Mouse (Mus musculus) midbrain, embryonic 12.5 days (tissue): Measurements from ENCODE around the gene Lmbrd1. TPM values are rescaled to one million over a fixed set of nuclear protein-coding genes. Genes with fewer than 3 reads are reported as not detected.
A peak's percentile ranks its signal among the peaks of the same experiment; 100 is the strongest.

Experiments used
- ATAC-seq: fragments of 200-750 bp; cut with Nextera tagmentation; 2 replicates; pipeline ENCODE4 v1.8.0; 2017; ENCODE audit warnings: low read depth, moderate TSS enrichment, moderate library complexity; ENCODE audit not compliant: low FRiP score
- H3K27ac ChIP-seq: fragments of 300-500 bp; sonication (generic); replicated peaks from 2 replicates; pipeline ENCODE4 v1.5.1; 2016; ENCODE audit warnings: mild to moderate bottlenecking
- H3K27me3 ChIP-seq: fragments of 300-500 bp; sonication (generic); 2 replicates; pipeline ENCODE4 v1.6.1; 2016; ENCODE audit warnings: mild to moderate bottlenecking
- H3K36me3 ChIP-seq: fragments of 300-500 bp; sonication (generic); 2 replicates; pipeline ENCODE4 v1.6.1; 2016
- H3K4me1 ChIP-seq: fragments of 300-500 bp; sonication (generic); 2 replicates; pipeline ENCODE4 v1.6.1; 2016
- H3K4me2 ChIP-seq: fragments of 300-500 bp; sonication (generic); replicated peaks from 2 replicates; pipeline ENCODE4 v1.6.1; 2016; ENCODE audit warnings: mild to moderate bottlenecking, moderate library complexity
- H3K4me3 ChIP-seq: fragments of 300-500 bp; sonication (generic); 2 replicates; pipeline ENCODE4 v1.5.1; 2016; ENCODE audit warnings: mild to moderate bottlenecking
- H3K9ac ChIP-seq: fragments of 300-500 bp; sonication (generic); replicated peaks from 2 replicates; pipeline ENCODE4 v1.6.1; 2016; ENCODE audit warnings: mild to moderate bottlenecking, moderate library complexity
- H3K9me3 ChIP-seq: fragments of 300-500 bp; sonication (generic); 2 replicates; pipeline ENCODE4 v1.6.1; 2016; ENCODE audit warnings: mild to moderate bottlenecking
- WGBS: fragments of 180-500 bp; shearing (Covaris S2); methylation state at CpG from one replicate; pipeline ENCODE4 v1.1.7; 2016; 5-methylcytosine and 5-hydroxymethylcytosine counted together
- polyA plus RNA-seq: library from polyadenylated mRNA; unstranded; fragments of >200 nt; fragmentation: Nextera tagmentation; extraction: Ambion mirVana; gene quantifications from 2 replicates; pipeline ENCODE4 v1.2.1, GENCODE M21; 2016

Lmbrd1 gene
- polyA plus RNA-seq, 1 experiment from 2014 or later, result 33.4 TPM

- no peaks in the 10 kb centered on the region for H3K27me3 ChIP-seq
- WGBS, result 80% methylated on average over 1 of the region's 1 CpGs
- no peak overlapping the region for H3K4me3 ChIP-seq
- peaks cover 9% of the 10 kb centered on the region for H3K36me3 ChIP-seq
- peaks cover 7% of the 10 kb centered on the region for H3K4me1 ChIP-seq
- H3K4me2 ChIP-seq, result no peak overlapping the region
- ATAC-seq, result peak; percentile 97
- H3K27ac ChIP-seq, result no peak overlapping the region
- H3K9me3 ChIP-seq, result no peaks in the 10 kb centered on the region
- no peak overlapping the region for H3K9ac ChIP-seq
These were observed 5.5 kb downstream of the Lmbrd1 start for GRCm38 (mm10) chr1:24683947-24684346.

DNA sequence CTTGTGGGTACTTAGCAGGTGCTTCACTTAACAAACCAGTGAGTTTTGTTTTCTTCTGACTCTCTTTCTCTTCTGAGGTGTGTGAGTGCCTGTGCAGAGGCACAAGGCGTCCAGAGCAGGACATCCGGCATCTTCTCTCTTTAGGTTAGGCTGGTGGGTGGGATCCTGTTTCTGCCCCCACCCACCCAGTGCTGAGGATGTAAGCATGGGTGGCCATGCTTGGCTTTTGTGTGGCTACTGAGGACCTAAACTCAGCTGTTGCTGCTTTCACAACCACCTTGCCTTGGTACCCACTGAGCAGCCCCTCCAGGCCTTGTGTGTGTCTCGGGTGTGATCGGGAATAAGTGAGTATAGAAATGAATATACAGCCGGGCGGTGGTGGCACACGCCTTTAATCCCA, 7.2 kb downstream of the Lmbrd1 start:
- Histone ChIP-seq H3K9ac (no peak overlapping the region), H3K9me3 (no peaks in the 10 kb centered on the region), H3K4me1 (no peaks in the 10 kb centered on the region), H3K27me3 (no peaks in the 10 kb centered on the region), H3K27ac (no peak overlapping the region), H3K4me3 (no peak overlapping the region), H3K36me3 (peaks cover 9% of the 10 kb centered on the region), H3K4me2 (no peak overlapping the region)
- 92% methylated on average over 7 of the region's 7 CpGs for WGBS
- ATAC-seq, result no peak

- Histone ChIP-seq H3K4me3 (no peak overlapping the region), H3K4me2 (no peak overlapping the region), H3K27ac (no peak overlapping the region), H3K4me1 (no peaks in the 10 kb centered on the region), H3K9me3 (no peaks in the 10 kb centered on the region), H3K27me3 (no peaks in the 10 kb centered on the region), H3K36me3 (peaks cover 9% of the 10 kb centered on the region), H3K9ac (no peak overlapping the region)
- ATAC-seq, result no peak
- WGBS, result 93% methylated on average over 4 of the region's 4 CpGs
These were observed 8.0 kb downstream of the Lmbrd1 start for GRCm38 (mm10) chr1:24686235-24687021.

GRCm38 (mm10) chr1:24697677-24698076, 19.2 kb downstream of the Lmbrd1 start:
- Histone ChIP-seq H3K27ac (no peak overlapping the region), H3K4me2 (no peak overlapping the region), H3K4me3 (no peak overlapping the region), H3K36me3 (peaks cover 6% of the 10 kb centered on the region), H3K9ac (no peak overlapping the region), H3K9me3 (no peaks in the 10 kb centered on the region), H3K27me3 (no peaks in the 10 kb centered on the region), H3K4me1 (0 out of 2 replicates have a peak, but pooled peaks cover 4% of the 10 kb centered on the region)
- no peak for ATAC-seq
- WGBS, result 89% methylated on average over 3 of the region's 3 CpGs

- Histone ChIP-seq H3K9me3 (no peaks in the 10 kb centered on the region), H3K4me1 (0 out of 2 replicates have a peak, but pooled peaks cover 4% of the 10 kb centered on the region), H3K4me3 (no peak overlapping the region), H3K27ac (no peak overlapping the region), H3K9ac (no peak overlapping the region), H3K27me3 (no peaks in the 10 kb centered on the region), H3K36me3 (peaks cover under 1% of the 10 kb centered on the region), H3K4me2 (no peak overlapping the region)
- ATAC-seq, result no peak
- 71% methylated on average over 9 of the region's 9 CpGs for WGBS
These were observed 19.9 kb downstream of the Lmbrd1 start for GRCm38 (mm10) chr1:24698146-24698880.

DNA sequence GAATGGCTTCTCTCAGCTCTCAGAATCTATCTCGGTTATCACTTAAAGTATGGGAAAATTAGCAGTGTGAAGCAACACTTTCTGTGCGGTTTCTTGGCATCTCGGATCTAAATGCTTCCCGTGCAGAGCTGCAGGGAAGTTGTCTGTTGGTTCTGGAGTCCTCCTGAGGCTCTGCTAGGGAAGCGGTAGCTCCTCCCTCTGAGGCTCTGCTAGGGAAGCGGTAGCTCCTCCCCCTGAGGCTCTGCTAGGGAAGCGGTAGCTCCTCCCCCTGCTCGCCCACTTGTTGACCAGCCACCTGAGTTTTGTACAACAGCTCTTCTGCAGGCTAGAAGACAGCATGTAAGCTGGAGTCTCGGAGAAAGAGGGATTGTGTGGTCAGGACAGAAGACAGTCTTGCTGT, 20.9 kb downstream of the Lmbrd1 start:
- H3K27ac ChIP-seq, result no peak overlapping the region
- H3K36me3 ChIP-seq, result no peaks in the 10 kb centered on the region; the same call in 1 of the 2 replicates
- H3K4me1 ChIP-seq, result 0 out of 2 replicates have a peak, but pooled peaks cover 4% of the 10 kb centered on the region
- no peak overlapping the region for H3K9ac ChIP-seq
- H3K4me2 ChIP-seq, result no peak overlapping the region
- WGBS, result 23% methylated on average over 9 of the region's 9 CpGs
- H3K9me3 ChIP-seq, result no peaks in the 10 kb centered on the region
- H3K4me3 ChIP-seq, result no peak overlapping the region
- ATAC-seq, result peak; percentile 69; the same call in 1 of the 2 replicates
- H3K27me3 ChIP-seq, result no peaks in the 10 kb centered on the region

- WGBS, result 94% methylated on average over 5 of the region's 5 CpGs
- H3K9me3 ChIP-seq, result no peaks in the 10 kb centered on the region
- H3K4me1 ChIP-seq, result 0 out of 2 replicates have a peak, but pooled peaks cover 4% of the 10 kb centered on the region
- no peak overlapping the region for H3K27ac ChIP-seq
- H3K4me3 ChIP-seq, result no peak overlapping the region
- no peaks in the 10 kb centered on the region; the same call in 1 of the 2 replicates for H3K36me3 ChIP-seq
- no peak for ATAC-seq
- no peak overlapping the region for H3K4me2 ChIP-seq
- no peak overlapping the region for H3K9ac ChIP-seq
- H3K27me3 ChIP-seq, result no peaks in the 10 kb centered on the region
These were observed 21.8 kb downstream of the Lmbrd1 start for GRCm38 (mm10) chr1:24700241-24700640.

DNA sequence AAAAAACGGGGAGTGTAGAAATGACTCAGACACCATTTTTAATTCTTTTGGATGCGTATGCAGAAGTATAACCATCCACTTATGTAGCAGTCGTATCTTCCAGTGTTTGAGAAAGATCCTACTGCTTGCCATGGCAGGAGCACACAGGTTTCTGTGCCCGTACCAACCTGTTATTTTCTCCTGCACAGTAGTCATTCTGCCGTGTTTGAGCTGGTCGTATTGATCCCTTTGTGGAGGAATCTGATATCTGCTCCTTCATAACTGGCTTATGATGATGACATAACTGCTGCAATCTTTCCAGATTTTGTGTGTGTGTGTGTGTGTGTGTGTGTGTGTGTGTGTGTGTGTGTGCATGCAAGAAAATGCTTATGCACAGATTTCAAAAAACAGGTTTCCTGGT, 25.4 kb downstream of the Lmbrd1 start:
- 0 out of 2 replicates have a peak, but pooled peaks cover 4% of the 10 kb centered on the region for H3K4me1 ChIP-seq
- peaks cover 4% of the 10 kb centered on the region; the same call in 1 of the 2 replicates for H3K36me3 ChIP-seq
- H3K27me3 ChIP-seq, result no peaks in the 10 kb centered on the region
- 85% methylated on average over 6 of the region's 6 CpGs for WGBS
- H3K4me2 ChIP-seq, result no peak overlapping the region
- no peak overlapping the region for H3K4me3 ChIP-seq
- no peak for ATAC-seq
- H3K9ac ChIP-seq, result no peak overlapping the region
- H3K27ac ChIP-seq, result no peak overlapping the region
- H3K9me3 ChIP-seq, result no peaks in the 10 kb centered on the region

DNA sequence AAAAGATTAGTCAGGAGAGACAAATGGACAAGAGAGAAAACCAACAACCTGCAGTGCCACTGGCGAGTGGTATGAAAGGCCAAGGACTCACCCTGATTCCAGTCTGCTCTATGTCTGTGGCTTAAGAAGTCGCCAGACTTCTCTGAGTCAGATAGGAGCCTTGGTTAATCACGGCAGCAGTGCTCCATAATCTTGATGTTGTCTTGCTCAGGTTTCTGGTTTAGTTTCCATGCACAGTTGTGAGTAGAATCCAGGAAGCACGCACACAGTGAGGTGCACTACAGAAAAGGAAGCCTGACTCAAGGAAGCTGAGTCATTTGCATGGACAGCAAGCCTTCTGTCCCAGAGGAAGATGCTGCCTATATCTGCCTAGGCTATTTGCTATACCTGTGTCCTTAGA, 37.9 kb downstream of the Lmbrd1 start:
- Histone ChIP-seq H3K4me3 (no peak overlapping the region), H3K27me3 (no peaks in the 10 kb centered on the region), H3K9ac (no peak overlapping the region), H3K4me2 (no peak overlapping the region), H3K4me1 (no peaks in the 10 kb centered on the region), H3K9me3 (peaks cover 5% of the 10 kb centered on the region; the same call in 1 of the 2 replicates), H3K27ac (no peak overlapping the region), H3K36me3 (peaks cover 25% of the 10 kb centered on the region)
- no peak for ATAC-seq
- WGBS, result 92% methylated on average over 4 of the region's 4 CpGs

- WGBS, result 67% methylated on average over 3 of the region's 3 CpGs
- no peak for ATAC-seq
- H3K27me3 ChIP-seq, result no peaks in the 10 kb centered on the region
These were observed 41.2 kb downstream of the Lmbrd1 start for GRCm38 (mm10) chr1:24719621-24720020.

GRCm38 (mm10) chr1:24720209-24720608, 41.8 kb downstream of the Lmbrd1 start:
- H3K4me3 ChIP-seq, result no peak overlapping the region
- no peak for ATAC-seq
- H3K9me3 ChIP-seq, result peaks cover 5% of the 10 kb centered on the region; the same call in 1 of the 2 replicates
- no peaks in the 10 kb centered on the region for H3K27me3 ChIP-seq
- no peak overlapping the region for H3K27ac ChIP-seq
- no peak overlapping the region for H3K4me2 ChIP-seq
- 86% methylated on average over 1 of the region's 1 CpGs for WGBS
- peaks cover 19% of the 10 kb centered on the region for H3K36me3 ChIP-seq
- no peaks in the 10 kb centered on the region for H3K4me1 ChIP-seq
- H3K9ac ChIP-seq, result no peak overlapping the region

More at GRCm38 (mm10) chr1:24719621-24720020, 41.2 kb downstream of the Lmbrd1 start:
- H3K27ac ChIP-seq, result no peak overlapping the region
- no peak overlapping the region for H3K4me2 ChIP-seq
- no peak overlapping the region for H3K9ac ChIP-seq
- no peak overlapping the region for H3K4me3 ChIP-seq
- H3K4me1 ChIP-seq, result no peaks in the 10 kb centered on the region
- peaks cover 25% of the 10 kb centered on the region for H3K36me3 ChIP-seq
- peaks cover 5% of the 10 kb centered on the region; the same call in 1 of the 2 replicates for H3K9me3 ChIP-seq

GRCm38 (mm10) chr1:24729784-24730183, 51.4 kb downstream of the Lmbrd1 start:
- no peak overlapping the region for H3K27ac ChIP-seq
- H3K4me2 ChIP-seq, result no peak overlapping the region
- no peaks in the 10 kb centered on the region for H3K27me3 ChIP-seq
- no peak overlapping the region for H3K9ac ChIP-seq
- no peaks in the 10 kb centered on the region for H3K4me1 ChIP-seq
- 93% methylated on average over 11 of the region's 11 CpGs for WGBS
- no peak overlapping the region for H3K4me3 ChIP-seq
- peaks cover 42% of the 10 kb centered on the region for H3K36me3 ChIP-seq
- ATAC-seq, result no peak
- no peaks in the 10 kb centered on the region for H3K9me3 ChIP-seq
